Mouse (Mus musculus) right cerebral cortex, postnatal 25 days (tissue): ENCODE results near the gene Acat1.

ENCODE experiments used
- DNase-seq: peaks from one replicate; pipeline ENCODE4 v3.0.0; 2022

Gene Acat1

DNA sequence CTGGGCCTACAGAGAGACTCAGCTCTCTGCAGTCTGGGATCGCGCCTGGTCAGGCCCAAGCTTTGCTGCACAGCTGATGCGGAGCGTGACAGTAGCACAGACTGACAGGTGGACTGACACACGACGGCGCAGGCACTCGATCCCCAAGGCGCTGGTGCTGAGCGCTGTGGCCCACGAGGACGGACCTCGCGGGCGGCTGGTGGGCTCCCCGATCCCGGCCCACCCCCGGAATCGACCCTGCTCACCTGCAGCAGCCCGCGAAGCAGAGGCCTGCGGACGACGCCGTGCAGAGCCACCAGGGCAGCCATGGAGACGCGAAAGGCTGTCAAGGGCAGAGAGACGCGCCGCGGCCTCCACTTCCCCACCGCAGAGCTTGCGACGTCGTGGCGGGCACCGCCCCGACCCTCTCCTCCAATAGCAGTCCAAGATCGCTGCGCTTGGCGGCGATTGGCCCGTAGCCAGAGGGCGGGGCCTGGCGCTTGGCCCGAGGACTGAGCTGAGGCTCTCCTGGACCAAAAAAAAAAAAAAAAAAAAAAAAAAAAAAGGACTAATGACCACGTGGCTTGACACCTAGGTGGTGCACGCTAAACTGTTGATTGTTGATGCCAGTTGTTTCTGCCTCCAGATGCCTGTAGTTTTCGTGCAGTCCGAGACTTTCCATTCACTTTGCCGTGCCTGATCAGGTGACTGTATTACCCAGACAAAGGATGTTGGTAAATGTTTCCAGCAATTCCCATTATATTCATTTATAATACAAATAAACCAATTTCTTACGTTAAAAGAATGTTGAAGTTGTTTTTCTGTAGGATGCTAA lies at the start of gene Acat1:
Gene Acat1, minus strand, starts transcription at position 415 of the 814 bp plus-strand sequence.
- peak; percentile 93 for DNase-seq

DNA sequence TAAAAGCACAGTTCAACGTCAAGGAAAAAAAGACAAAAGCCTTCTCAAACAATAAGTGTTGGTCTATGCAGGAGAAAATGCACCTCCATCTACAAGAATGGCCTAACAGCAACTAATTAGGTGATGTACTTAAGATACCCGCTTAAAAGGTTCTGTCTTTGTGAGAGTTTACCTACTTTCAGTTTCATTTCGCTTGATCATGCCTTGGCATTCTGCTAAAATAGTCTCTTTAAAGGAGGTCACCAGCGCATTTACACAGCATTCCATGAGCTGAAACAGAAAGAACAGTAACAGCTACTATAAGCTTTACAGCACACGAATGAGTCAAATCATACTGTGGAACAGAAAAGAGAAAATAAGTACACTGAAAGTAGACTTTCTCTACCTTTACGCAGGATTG lies 24.6 kb upstream of the Acat1 start:
- DNase-seq = no peak

DNA sequence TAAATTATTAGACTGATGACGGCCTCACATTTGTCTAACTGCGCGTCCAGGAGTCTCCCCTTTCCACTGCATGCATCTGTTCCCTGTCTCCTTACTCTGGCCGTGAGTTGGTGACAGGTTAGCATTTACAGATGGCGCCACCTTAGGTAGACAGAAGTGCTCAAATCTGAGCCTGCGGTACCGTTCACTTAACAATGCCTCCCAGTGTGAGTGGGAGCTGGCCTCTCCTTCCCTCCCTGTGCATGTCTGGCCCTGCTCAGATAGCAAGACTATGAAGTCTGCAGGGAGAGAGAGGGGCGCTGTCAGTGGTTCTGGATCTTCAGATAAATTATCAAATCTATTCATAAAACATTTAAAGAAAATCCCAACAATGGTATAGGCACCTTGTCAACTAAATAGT lies 5.1 kb upstream of the Acat1 start:
- no peak for DNase-seq

DNA sequence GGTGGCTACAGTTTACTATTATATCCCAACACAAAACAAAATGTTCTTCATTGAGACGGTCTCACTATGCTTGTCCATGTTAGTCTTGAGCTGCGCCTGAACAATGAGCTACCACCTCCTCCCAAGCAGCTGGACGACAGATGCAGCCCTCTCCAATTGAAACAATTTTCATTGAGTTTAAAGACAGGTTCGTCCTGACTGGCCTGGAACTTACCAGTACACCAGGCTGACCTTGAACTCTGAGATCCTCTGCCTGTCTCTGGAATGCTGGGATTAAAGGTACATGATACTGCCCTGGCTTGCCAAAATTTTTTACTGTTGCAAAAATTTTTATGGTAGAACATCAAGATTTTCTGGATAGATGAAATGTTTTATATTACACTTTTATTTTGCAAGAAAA lies 4.1 kb upstream of the Acat1 start:
- no peak for DNase-seq

DNA sequence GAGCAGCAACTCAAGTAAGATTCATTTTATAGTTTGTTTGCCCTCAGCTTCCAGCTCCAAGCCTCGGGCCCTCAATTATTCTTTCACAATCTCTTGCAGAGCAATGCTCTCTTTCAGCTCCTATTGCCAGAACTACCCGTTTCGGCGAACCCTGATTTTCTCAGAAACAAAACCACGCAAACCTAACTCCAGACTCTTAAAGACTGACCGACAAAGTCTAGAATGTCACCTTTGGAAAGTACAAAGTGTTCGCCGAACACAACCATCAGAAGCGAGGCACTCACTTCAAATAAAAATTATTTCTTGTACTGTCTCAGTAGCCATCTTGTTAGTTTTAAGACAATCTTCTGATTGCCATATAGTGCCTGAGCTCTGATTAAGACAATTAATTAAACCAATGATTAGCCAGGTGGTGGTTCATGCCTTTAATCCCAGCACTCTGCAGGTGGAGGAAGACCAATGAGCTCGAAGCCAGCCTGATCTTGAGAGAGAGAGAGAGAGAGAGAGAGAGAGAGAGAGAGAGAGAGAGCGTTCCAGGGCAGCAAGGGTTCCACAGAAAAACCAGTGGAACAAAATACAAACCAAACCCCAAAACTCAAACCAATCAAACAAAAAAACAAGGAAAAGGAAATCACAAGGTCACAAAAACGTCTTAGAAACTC lies 745 bp downstream of the Acat1 start:
- no peak for DNase-seq

DNA sequence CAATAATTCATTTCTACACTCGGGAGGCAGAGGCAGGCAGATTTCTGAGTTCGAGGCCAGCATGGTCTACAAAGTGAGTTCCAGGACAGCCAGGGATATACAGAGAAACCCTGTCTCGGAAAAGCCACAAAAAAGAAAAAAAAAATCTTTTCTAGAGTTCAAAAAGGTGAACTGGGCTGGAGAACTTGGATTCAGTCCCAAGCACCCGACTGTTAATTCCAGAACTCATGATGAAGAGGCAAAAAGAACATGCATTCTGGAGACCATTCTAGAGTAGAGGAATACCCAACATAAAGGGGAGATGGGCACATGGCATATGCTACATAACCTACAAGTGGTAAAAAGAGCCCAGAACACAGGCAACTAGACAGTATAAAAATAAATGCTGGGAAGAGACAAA lies 2.4 kb downstream of the Acat1 start:
- no peak for DNase-seq

DNA sequence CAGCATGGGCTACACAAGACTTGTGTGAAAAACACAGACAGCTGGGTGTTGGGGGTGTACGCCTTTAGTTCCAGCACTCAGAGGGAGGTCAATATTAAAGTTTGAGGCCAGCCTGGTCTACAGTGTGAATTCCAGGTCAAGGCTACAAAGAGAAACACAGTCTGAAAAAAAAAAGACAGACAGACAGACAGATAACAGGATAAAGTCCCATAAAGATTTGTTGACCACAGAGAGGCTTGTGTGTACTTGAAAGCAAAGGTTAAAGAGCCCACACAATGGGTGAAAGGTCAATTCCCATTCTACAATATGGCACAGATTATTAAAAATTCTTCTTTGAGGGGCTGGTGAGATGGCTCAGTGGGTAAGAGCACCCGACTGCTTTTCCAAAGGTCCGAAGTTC lies 3.0 kb downstream of the Acat1 start:
- DNase-seq = no peak

DNA sequence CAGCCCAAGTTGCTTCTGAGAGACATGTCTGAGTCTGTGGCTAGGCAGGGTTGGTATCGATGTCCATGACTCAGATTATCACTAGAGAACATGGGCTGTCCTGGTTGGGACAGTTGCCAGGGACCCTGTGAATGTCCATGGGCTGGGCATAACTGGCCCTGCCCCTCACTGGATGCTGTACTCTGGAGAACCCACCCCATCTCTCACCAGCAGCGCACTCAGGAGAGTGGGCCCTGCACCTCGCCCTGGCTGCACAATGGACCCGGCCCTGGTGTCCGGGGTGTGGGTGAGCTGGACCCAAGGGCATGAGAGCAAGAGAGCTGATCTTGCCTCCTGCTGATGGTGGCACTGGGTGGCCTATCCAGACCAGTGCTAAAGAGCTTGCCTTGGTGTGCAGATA lies 5.2 kb downstream of the Acat1 start:
- DNase-seq = no peak

DNA sequence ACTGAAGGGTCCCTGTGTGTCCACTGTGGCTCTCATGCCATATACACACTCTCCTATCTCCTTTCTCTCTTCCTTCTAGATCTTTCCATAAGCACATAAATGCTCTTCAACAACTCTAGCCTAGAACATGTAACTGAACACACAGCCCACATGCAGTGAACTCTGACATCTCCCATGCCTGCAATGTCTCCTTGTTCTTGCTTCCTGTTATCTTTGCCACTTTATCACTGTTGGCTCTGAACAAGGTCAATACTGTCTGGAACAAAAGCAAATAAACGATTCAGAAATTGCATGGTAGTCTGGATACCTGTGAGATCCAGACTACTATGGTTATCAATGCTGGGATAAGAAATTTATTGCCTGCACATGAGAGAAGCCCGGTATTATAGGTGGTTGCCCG lies 6.3 kb downstream of the Acat1 start:
- DNase-seq = no peak

DNA sequence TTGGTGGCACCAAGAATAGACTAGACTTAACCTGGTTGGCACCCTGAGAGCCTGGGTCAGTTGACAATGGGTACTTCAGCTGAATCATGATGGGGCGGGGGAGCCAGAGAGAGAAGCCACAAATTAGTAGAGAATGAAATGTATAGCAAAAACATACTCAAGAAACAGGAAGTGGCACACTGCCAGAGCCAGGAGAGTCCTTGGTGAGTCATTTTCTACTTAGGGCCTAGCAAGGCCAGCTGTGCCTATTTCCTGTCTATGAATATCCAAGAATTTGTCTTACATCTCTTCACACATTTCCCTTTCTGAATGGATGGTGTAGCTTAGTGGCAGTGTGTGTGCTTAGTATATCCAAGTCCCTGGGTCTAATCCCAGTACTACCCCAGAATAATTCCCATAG lies 6.8 kb downstream of the Acat1 start:
- no peak for DNase-seq

DNA sequence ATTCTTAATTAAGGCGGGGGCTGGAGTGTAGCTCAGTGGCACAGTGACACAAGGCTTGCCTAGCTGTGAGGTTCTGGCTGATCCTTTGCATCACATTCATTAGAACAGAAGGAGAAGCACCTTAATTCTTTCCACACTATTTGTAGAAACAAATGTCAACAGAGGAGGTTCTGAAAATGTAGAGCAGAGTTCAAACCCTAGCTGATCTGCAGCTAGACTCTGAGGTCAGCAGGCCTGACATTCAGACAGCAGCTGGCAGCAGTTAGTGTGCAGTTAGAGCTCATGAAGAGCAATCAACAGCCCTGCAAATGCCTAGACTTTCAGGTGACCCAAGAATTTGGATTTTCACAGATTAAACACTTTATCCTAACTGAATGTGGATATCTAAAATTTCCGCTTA lies 8.6 kb downstream of the Acat1 start:
- DNase-seq = no peak

DNA sequence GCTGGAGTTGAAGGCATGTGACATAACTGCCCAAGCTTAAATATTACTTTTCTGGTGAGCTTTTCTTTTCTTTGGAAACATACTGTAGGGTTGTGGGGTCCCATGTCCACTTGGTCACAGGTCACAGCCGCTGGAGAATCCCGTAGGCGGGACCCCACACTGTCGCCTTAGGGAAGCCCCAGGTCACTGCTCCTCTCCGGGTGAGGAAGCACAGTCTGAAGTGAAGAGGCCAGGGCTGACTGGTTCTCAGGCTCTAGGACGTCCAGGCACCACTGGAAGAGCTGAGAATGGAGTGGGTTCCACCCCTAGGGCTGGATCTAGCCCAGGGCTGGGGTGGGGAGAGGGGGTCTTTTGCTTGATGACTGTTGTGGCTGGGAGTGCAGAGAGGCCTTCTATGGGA lies 11.6 kb downstream of the Acat1 start:
- DNase-seq = no peak

DNA sequence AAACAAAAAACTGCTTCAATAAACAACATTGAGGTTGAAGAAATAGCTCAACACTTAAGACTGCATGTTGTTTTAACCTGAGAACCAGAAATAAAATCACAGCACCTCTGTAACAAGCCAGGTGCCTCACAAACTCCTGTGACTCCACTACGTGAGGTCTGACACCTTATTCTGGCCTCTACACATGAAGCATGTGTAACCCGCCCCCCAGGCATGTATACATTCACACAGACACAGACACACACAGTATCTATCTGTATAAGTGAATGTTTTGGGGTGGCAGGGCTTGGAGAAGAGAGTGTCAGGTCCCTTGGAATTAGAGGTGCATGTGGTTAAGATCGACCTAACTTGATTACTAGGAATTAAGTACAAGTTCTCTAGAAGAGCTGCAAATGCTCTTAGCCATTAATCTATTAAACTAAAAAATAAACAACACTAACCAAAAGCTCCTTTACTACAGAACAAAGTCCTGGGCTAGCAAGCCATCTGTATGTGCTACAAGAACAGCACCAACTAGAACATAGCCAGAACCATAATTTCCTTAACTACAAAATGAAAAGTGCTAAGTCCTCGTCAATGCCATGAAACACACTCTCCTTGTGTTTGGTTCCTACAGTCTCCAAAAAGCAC lies 13.1 kb downstream of the Acat1 start:
- no peak for DNase-seq

DNA sequence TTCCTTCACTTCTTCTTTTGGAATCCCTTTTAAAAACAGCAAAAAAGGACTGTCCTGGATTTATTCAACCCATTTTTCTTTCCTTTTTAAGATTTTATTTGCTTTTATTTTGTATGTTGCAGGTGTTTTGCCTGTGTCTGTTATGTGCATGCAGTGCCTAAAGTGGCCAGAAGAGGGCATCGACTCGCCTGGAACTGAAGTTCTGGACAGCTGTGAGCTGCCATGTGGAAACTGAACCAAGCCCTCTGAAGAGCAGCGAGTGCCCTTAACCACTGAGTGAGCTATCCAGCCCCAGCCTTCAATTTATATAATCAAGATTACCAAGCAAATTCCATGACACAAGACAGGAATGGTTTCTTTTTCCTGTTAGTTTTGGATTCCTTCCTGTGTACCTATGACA lies 15.4 kb downstream of the Acat1 start:
- DNase-seq = peak; percentile 38

DNA sequence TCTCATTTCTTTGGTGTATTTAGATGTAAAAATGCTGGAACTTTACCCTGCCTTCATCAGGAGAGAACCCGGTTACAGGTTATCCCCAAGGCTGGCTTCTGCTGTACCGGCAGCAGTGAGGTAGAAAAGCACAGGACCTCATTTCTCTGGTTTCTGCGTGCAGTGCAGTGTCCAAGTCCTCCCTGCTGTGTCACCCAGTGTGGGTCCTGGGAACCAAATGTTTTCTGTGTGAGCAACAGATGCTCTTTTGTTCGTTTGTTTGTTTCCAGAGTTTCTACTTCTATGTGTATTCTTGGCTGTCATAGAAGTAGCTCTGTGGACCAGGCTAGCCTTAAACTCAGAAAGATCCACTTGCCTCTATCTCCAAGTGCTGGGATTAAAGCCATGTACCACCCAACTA lies 28.3 kb downstream of the Acat1 start:
- DNase-seq = no peak

DNA sequence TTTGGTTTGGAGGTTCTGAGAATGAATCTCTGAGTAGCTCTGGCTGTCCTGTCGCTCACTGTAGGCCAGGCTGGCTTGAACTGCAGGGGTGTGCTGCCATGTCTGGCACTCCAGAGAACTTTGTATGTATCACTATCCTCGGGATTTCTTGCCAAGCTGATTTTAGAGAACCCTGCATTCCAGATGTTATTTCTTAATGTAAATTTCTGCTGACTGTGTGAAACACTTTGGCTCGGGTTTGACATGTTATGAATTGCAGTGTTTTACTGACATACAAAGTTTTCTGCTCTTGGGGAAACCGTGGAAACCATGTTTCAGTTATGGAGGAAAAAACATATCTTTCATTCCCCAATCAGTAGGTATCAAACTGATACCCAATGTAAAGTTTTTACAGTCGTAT lies 34.5 kb downstream of the Acat1 start:
- DNase-seq = no peak

DNA sequence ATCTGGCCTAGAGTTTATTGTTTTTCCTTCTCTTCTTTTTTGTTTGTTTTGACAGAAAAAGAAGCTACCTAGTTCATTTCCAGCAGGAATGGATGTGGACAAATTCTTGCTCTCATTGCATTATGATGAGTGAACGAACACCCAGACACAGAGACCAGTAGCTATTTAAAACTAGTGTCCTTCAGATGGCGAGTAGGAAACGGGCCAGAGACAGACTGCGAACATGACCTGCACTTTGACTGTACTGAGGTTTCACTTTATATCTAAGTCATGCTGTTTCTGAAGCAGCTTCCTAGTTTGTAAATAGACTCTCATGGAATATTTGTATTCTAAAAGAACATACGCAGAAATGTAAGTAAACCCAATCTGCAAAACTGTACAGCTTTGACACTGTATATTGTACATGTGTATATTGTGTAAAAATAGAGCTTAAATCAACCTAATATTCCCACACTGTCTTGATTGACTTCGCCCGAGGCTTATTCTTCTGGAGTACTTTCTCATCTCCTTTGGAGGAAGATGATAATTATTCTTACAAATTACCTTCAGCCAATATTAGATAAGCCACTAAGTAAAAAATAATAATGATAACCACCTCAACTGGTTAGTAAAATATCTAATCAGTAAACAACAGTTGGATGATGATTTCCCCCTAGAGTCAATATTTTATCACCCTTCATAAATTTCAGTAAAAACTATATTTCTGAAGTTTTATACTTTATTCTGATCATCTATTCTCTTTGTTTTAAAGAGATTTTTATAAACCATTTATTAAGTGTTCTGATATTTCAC lies 37.5 kb downstream of the Acat1 start:
- DNase-seq = no peak

DNA sequence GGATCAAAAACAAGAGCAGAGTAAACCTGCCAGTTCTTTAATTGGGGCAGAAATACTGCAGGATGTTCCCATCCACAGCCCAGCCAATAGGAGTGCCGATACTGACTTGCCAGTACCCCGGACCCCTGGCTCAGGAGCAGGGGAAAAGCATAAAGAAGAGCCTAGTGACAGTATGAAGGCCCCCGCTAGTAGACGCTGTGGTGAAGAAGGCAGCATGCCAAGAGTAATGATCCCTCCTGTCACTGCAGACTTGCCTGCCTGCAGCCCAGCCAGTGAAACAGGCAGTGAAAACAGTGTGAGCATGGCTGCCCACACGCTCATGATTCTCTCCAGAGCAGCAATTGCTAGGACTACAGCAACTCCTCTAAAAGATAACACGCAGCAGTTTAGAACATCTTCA lies 39.5 kb downstream of the Acat1 start:
- DNase-seq = no peak

DNA sequence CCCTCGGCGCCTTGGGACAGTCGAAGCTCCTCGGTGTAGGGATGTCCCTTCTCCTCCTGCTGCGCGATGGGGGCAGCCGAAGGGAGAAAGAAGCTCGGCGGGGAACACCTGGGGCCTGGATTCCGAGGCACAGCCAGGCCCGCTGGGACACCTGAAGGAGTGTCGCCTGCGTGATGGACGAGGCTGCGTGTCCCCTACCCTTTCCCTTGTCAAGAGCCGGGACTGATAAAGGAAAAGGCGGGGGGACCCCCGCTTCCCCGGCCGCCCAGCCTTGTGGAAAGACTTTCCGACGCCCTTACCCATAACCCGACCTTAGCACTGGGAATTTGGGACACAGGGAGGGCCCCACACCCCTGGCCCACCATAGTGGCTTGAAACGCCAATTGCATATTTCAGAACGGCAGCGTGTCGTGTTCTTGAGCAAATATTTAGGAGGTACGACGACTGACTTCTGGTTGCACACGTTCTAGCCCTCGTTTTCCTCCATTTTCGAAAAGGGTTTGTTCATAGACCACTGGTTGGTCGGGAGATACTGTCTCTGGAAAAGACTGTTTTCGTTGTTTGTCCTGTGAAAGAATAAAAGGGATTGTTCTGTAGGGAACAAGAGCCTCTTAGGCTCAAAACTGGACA lies 72.7 kb downstream of the Acat1 start:
- DNase-seq = no peak

DNA sequence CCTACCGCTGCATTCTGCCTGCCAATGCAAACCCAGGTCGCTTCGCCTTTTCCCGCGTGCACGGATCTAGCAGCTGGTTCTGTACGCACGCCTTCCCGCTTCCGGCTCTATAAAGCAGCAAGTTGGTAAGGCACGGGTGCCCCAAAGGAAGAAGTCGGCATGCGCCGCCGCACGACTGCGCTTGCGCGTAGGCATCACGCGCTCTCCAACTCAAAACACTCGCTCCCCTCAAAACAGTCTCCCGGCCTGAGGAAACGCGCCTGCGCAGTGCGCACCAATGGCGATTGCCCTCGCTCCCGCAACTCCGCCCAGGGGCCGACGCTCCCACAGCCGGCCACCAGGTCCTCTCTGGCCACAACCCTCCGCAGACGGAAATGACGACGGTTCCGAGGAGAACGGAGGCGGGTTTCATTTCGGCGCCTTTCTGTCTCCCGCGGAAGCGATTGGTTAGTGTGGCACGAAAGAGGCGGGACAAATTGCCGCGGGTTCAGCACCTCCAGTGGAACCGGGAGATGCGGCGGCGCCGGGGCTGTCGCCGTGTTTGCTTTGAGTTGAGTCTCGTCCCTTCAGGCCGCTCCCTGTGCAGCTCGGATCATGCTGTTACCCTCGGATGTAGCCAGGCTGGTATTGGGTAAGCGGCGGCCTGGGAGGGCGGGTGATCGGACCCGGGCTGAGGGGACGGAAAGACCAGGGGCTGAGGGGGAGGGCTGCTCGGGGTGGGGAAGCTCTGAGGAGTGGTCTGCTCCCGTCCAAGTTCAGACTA lies 73.4 kb downstream of the Acat1 start, which contains the start of the genes Atm and Npat:
Gene Atm, minus strand, starts transcription at position 183 of the 763 bp plus-strand sequence.
Gene Npat, plus strand, starts transcription at position 490 of the 763 bp plus-strand sequence.
- peak; percentile 100 for DNase-seq

DNA sequence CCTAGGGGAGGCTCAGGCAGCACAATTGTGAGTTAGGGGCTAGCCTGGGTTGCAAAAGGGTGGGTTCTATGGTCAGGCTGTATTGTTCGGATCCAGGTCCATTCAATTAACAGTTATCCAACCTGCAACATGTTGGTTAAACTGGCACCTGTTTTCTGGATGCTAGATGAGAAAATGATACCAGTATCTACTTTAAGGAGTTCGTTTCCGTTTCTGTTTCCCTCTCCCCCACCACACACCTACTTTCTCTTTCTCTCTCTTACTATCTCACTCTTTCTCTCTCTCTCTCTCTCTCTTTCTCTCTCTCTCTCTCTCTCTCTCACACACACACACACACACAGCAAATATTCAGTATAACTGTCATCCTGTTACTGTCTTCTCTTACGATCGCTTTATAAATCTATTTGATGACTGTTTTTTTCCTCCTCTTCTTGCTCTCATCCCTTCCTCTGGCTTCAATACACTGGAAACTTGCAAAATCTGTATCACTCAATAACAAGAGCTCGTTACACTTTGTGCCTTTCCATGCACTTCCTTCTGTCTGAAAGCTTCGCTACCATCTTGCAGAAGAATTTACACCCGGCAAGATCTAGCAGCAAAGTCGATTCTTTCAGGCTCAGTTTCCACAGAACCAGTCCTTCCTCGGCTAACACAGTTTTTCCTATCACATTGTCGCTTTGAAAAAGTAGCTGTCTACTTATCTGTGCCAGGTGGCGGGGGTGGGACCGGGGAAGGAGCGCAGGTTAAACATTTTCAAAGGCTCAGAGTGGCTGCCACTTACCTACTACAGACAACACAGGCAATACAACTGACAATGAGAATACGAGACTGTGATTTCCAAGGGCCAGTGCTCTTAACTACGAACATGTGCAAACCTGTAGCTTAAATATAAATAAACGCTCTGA lies 74.5 kb downstream of the Acat1 start:
- no peak for DNase-seq
